8 mouse cellular contexts compared by ENCODE assay signal in the genomic region with DNA sequence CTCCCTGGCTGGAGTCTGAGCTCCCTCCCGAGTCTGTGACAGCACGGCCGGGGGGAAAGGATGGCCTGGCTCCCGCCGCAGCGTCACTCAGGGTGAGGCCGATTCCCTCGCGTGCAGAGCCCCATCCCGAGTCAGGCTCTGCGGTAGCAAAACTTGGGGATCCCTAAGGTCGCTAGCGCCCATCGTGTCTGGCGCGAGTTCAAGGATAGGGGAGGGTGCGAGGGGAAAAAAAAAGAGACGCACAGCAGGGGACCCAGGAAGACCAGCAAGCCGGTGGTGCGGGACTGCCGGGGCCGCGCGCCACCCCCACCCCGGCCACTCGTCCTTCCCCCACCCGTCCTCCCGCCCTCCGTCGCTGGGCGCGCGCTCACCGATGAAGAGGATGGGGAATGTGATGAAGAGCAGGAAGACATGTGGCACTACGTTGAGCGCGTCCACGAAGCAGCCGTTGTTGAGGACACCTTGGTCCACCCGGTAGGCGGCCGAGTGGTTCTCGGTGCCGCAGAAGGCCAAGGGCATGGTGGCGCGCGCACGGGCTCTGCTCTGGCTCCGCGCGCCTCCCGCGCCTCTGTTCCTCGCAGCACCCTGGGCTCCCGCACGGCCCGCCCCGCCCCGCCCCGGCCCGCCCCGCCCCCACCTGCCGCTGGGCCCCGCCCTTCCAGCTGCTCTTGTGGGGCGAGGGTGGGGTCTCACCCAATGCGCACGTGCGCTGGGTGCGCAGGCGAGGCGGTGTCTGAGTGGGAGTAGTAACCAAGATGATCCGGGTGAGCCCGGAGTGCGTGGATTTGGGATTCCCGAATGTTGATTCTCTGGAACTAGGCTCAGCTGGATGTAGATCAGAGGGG. TPM values are rescaled to one million over a fixed set of nuclear protein-coding genes. Genes with fewer than 3 reads are reported as not detected.
DNase-seq lines count a peak whose midpoint lies in the region; ATAC-seq lines count a peak whose summit lies in the region.

Abcc8 (minus strand) TSS at position 603 of the 845 bp plus-strand sequence.

- peak; percentile 8 for DNase-seq in adrenal gland, postnatal 10 days
- no peak for DNase-seq in adrenal gland, adult 8-10 months
- peak; percentile 73 for DNase-seq in cerebellum, adult 9-11 months
- DNase-seq in frontal cortex, postnatal 36 days (ENCODE audit: low spot score in 2 of 2): peak; percentile 51 to 59
- peak; percentile 19 to 37 for DNase-seq in layer of hippocampus, adult 8-10 months (ENCODE audit: low spot score in 2 of 2)
- DNase-seq in urinary bladder, postnatal 4 days (ENCODE audit: low spot score in 2 of 2): no peak
- DNase-seq in gastrocnemius, adult 18-20 months (ENCODE audit: low spot score): no peak

- peak within 1 kb of the TSS; percentile 38; the same call in 1 of the 2 replicates for H3K9ac ChIP-seq in midbrain, embryonic 12.5 days (replicated peaks)

- H3K36me3 ChIP-seq in midbrain, embryonic 12.5 days: no peaks in the 10 kb centered on the region

- no peak within 1 kb of the TSS for H3K27ac ChIP-seq in midbrain, embryonic 12.5 days (replicated peaks)

- peaks cover 10% of the 10 kb centered on the region for H3K4me1 ChIP-seq in midbrain, embryonic 12.5 days

- peak within 1 kb of the TSS; percentile 41 for H3K4me3 ChIP-seq in midbrain, embryonic 12.5 days

- ATAC-seq in midbrain, embryonic 12.5 days (ENCODE audit: low FRiP score, low read depth): 0 out of 2 replicates have a peak, but pooled peaks have one; percentile 47

- H3K4me2 ChIP-seq in midbrain, embryonic 12.5 days (replicated peaks): peak within 1 kb of the TSS; percentile 67

- WGBS in midbrain, embryonic 12.5 days: under 1% methylated on average over 52 of the region's 75 CpGs

- H3K9me3 ChIP-seq in midbrain, embryonic 12.5 days: no peaks in the 10 kb centered on the region

- H3K27me3 ChIP-seq in midbrain, embryonic 12.5 days: peaks cover 74% of the 10 kb centered on the region

RNA-seq across cellular contexts. Expression of gene Abcc8, which starts in this region (rescaled TPM):
- total RNA-seq in adrenal gland, postnatal 10 days (2021): 1 to 10 TPM in 1 of 2 experiments, under 1 TPM in 1; 0.78 to 1.7 TPM
- 1 to 10 TPM in 3 of 4 experiments, under 1 TPM in 1; 0.92 to 2.9 (median 1.7) TPM for total RNA-seq in adrenal gland, adult 8-10 months (2022)
- 10 to 100 TPM; 39.0 to 52.6 (median 45.1) TPM for total RNA-seq in layer of hippocampus, adult 8-10 months (2022)
- polyA plus RNA-seq in midbrain, embryonic 12.5 days (2016; fragmentation: Nextera tagmentation; extraction: Ambion mirVana): 1.5 and 1.7 TPM in 2 replicates
- total RNA-seq in gastrocnemius, adult 18-20 months (2021): 1 to 10 TPM; 3.3 to 5.9 TPM

Comparison
In these comparisons a context has a peak if more than half of its experiments do, and no peak if none do; other contexts are left out.
1. RNA of gene Abcc8 (total RNA-seq): 39.0 to 52.6 TPM in layer of hippocampus, adult 8-10 months; 3.3 to 5.9 TPM in gastrocnemius, adult 18-20 months, 0.92 to 2.9 TPM in adrenal gland, adult 8-10 months and 0.78 to 1.7 TPM in adrenal gland, postnatal 10 days; every median in the first group is over 4 times any median in the second.
2. DNase-seq: peak in adrenal gland, postnatal 10 days (single experiment), cerebellum, adult 9-11 months (single experiment), frontal cortex, postnatal 36 days (2 of 2) and layer of hippocampus, adult 8-10 months (2 of 2); none in adrenal gland, adult 8-10 months (single experiment), urinary bladder, postnatal 4 days (0 of 2) and gastrocnemius, adult 18-20 months (single experiment).